Comparison of ENCODE assay signal across 15 mouse cellular contexts in genomic region chr16:57500851-57501250, GRCm38 (mm10).
A peak's percentile ranks its signal among the peaks of the same experiment; 100 is the strongest.
DNase-seq lines count a peak whose midpoint lies in the region; ATAC-seq and TF ChIP-seq lines count a peak whose summit lies in the region.
"Had no signal": no experiment of that assay in that cellular context is flagged by ENCODE, and none has a peak within 500 bp of the region (broad histone marks: within the 10 kb centered on the region; RNA-seq: fewer than 3 reads in every experiment).

No protein-coding gene starts in this region.

- TF ChIP-seq CTCF in liver, adult 2 months (IDR thresholded peaks at IDR 0.05; ENCODE audit: low read depth, low read length), result no peak

- no peak overlapping the region for H3K4me2 ChIP-seq in liver, embryonic 12.5 days
- H3K4me2 ChIP-seq: forebrain, embryonic 13.5 days had no signal

- H3K9me3 ChIP-seq in liver, embryonic 12.5 days (replicated peaks), result no peaks in the 10 kb centered on the region
- H3K9me3 ChIP-seq: forebrain, embryonic 13.5 days had no signal

- no peak overlapping the region for H3K27ac ChIP-seq in liver, adult 2 months (replicated peaks; ENCODE audit: insufficient read depth, low read depth, low read length)
- no peak overlapping the region for H3K27ac ChIP-seq in liver, embryonic 12.5 days
- H3K27ac ChIP-seq: forebrain, embryonic 13.5 days had no signal

- DNase-seq in liver, adult 2 months (ENCODE audit: extremely low read depth, low read depth, low spot score), result peak; percentile 18
- DNase-seq in CD4-positive, CD25-positive, alpha-beta regulatory T cell, adult 2 months (ENCODE audit: low read depth, low spot score), result peak; percentile 37
- peak; percentile 24 for DNase-seq in forelimb bud, embryonic 11.5 days (ENCODE audit: low read depth, low spot score)
- DNase-seq in mesoderm, embryonic 11.5 days (ENCODE audit: low read depth, low spot score), result peak; percentile 62
- no peak for DNase-seq in left cerebral cortex, adult 9 months (ENCODE audit: low spot score in 2 of 2)
- DNase-seq in urinary bladder, postnatal 14 days (ENCODE audit: low spot score), result no peak
- no peak for DNase-seq in cerebellum, adult 9-10 months
- DNase-seq: adrenal gland, adult 2 months; gastrocnemius, adult 2 months; heart, postnatal 14 days; left cerebral cortex, postnatal 4 days; right cerebral cortex, postnatal 4 days had no signal

- H3K4me1 ChIP-seq in liver, adult 2 months (ENCODE audit: control insufficient read depth, insufficient read depth, low read length), result no peaks in the 10 kb centered on the region
- no peaks in the 10 kb centered on the region for H3K4me1 ChIP-seq in liver, embryonic 12.5 days

- TF ChIP-seq POLR2A in liver, adult 2 months (IDR thresholded peaks at IDR 0.05; ENCODE audit: extremely low read depth, insufficient read depth, low read length), result no peak

- H3K4me3 ChIP-seq in liver, adult 2 months (ENCODE audit: insufficient read depth, low read depth, low read length), result no peak overlapping the region
- H3K4me3 ChIP-seq in liver, embryonic 12.5 days, result no peak overlapping the region
- H3K4me3 ChIP-seq: forebrain, embryonic 13.5 days; gastrocnemius, adult 2 months had no signal

- no peak overlapping the region for H3K9ac ChIP-seq in liver, adult 2 months (ENCODE audit: low read depth, low read length)
- H3K9ac ChIP-seq in liver, embryonic 12.5 days, result no peak overlapping the region
- H3K9ac ChIP-seq: forebrain, embryonic 13.5 days had no signal

- WGBS in liver, adult 2 months, result 78% methylated on average over 3 of the region's 3 CpGs
- 57% methylated on average over 3 of the region's 3 CpGs for WGBS in liver, embryonic 12.5 days (ENCODE audit: insufficient replicate concordance)

- H3K27me3 ChIP-seq in liver, adult 2 months (ENCODE audit: control insufficient read depth, insufficient read depth, low read length), result no peaks in the 10 kb centered on the region
- H3K27me3 ChIP-seq in liver, embryonic 12.5 days (replicated peaks), result no peaks in the 10 kb centered on the region

- no peak for ATAC-seq in liver, embryonic 12.5 days
- ATAC-seq: forebrain, embryonic 13.5 days; hindbrain, embryonic 16.5 days had no signal

- no peaks in the 10 kb centered on the region for H3K36me3 ChIP-seq in liver, adult 2 months (ENCODE audit: control insufficient read depth, insufficient read depth, low read length)
- no peaks in the 10 kb centered on the region for H3K36me3 ChIP-seq in liver, embryonic 12.5 days

- no peaks in the 10 kb centered on the region for H3K79me2 ChIP-seq in liver, adult 2 months (ENCODE audit: control insufficient read depth, insufficient read depth, low read length)

Comparison
In these comparisons a context has a peak if more than half of its experiments do, and no peak if none do; other contexts are left out.
1. DNase-seq: peak in liver, adult 2 months (single experiment), CD4-positive, CD25-positive, alpha-beta regulatory T cell, adult 2 months (single experiment), forelimb bud, embryonic 11.5 days (single experiment) and mesoderm, embryonic 11.5 days (single experiment); none in left cerebral cortex, adult 9 months (0 of 2), urinary bladder, postnatal 14 days (single experiment) and cerebellum, adult 9-10 months (single experiment).